Comparison of ENCODE assay signal across 8 mouse cellular contexts in genomic region chr15:78900585-78901421, GRCm38 (mm10). TPM values are rescaled to one million over a fixed set of nuclear protein-coding genes. Genes with fewer than 3 reads are reported as not detected.
DNase-seq lines count a peak whose midpoint lies in the region; ATAC-seq and TF ChIP-seq lines count a peak whose summit lies in the region.

No protein-coding gene starts in this region.

- no peak overlapping the region for H3K27ac ChIP-seq in ES-E14 (ENCODE audit: insufficient read depth, low read depth, low read length, poor library complexity, severe bottlenecking)
- H3K27ac ChIP-seq in heart, postnatal 0 days (ENCODE audit: low read depth) = peak overlapping the region; percentile 73
- peak overlapping the region; percentile 62 for H3K27ac ChIP-seq in lung, postnatal 0 days (ENCODE audit: low read length)

- H3K9me3 ChIP-seq in ES-E14 (ENCODE audit: control insufficient read depth, insufficient read depth, low read depth, low read length) = no peaks in the 10 kb centered on the region
- no peaks in the 10 kb centered on the region for H3K9me3 ChIP-seq in heart, postnatal 0 days (replicated peaks; ENCODE audit: control insufficient read depth, low read length)
- H3K9me3 ChIP-seq in lung, postnatal 0 days (ENCODE audit: low read length) = no peaks in the 10 kb centered on the region

- DNase-seq in heart, adult 11 months = peak; percentile 96
- no peak for DNase-seq in heart, adult 9 months (ENCODE audit: low spot score in 2 of 2)
- no peak for DNase-seq in ES-E14 (ENCODE audit: low read depth, low spot score)
- DNase-seq in heart, postnatal 0 days (ENCODE audit: low spot score) = peak; percentile 12
- DNase-seq in lung, postnatal 0 days (ENCODE audit: low spot score) = peak; percentile 60
- no peak for DNase-seq in adrenal gland, postnatal 25 days
- DNase-seq in adrenal gland, adult 18-20 months (ENCODE audit: low spot score in 2 of 2) = no peak
- DNase-seq in thymus, postnatal 10 days (ENCODE audit: low spot score in 2 of 2) = no peak

- peak overlapping the region; percentile 6; the same call in 1 of the 2 replicates for H3K9ac ChIP-seq in ES-E14 (ENCODE audit: insufficient read depth, low read depth, low read length, poor library complexity, severe bottlenecking)
- H3K9ac ChIP-seq in heart, postnatal 0 days (replicated peaks; ENCODE audit: low read depth, low read length) = peak overlapping the region; percentile 78
- peak overlapping the region; percentile 58; the same call in 1 of the 2 replicates for H3K9ac ChIP-seq in lung, postnatal 0 days (replicated peaks; ENCODE audit: low read depth)

- peaks cover 16% of the 10 kb centered on the region for H3K36me3 ChIP-seq in ES-E14 (ENCODE audit: control insufficient read depth, insufficient read depth, low read length, poor library complexity, severe bottlenecking)
- H3K36me3 ChIP-seq in heart, postnatal 0 days (replicated peaks; ENCODE audit: control insufficient read depth, insufficient read depth, low read length) = peaks cover 15% of the 10 kb centered on the region; the same call in 1 of the 2 replicates
- peaks cover 13% of the 10 kb centered on the region; the same call in 1 of the 2 replicates for H3K36me3 ChIP-seq in lung, postnatal 0 days (ENCODE audit: insufficient read depth, low read length)

- peak overlapping the region; percentile 81 to 82 for H3K4me3 ChIP-seq in ES-E14 (ENCODE audit: insufficient read depth in 1 of 2, low read depth in 1 of 2, low read length in 2 of 2, poor library complexity in 1 of 2, severe bottlenecking in 1 of 2)
- peak overlapping the region; percentile 74 for H3K4me3 ChIP-seq in heart, postnatal 0 days (ENCODE audit: low read depth, low read length)
- peak overlapping the region; percentile 69 for H3K4me3 ChIP-seq in lung, postnatal 0 days (ENCODE audit: low read depth, low read length)

- in situ Hi-C loops in ES-E14 (cut with MboI; ENCODE audit: low sequenced_read_pairs in 2 of 2, unreplicated experiment in 2 of 2) = no loop called here

- WGBS in heart, postnatal 0 days = 23% methylated on average over 18 of the region's 18 CpGs
- 15% methylated on average over 18 of the region's 18 CpGs for WGBS in lung, postnatal 0 days

- H3K4me2 ChIP-seq in heart, postnatal 0 days (ENCODE audit: low read depth, low read length) = peak overlapping the region; percentile 95
- H3K4me2 ChIP-seq in lung, postnatal 0 days (replicated peaks; ENCODE audit: low read depth, low read length) = peak overlapping the region; percentile 91

- ATAC-seq in heart, postnatal 0 days (ENCODE audit: insufficient read depth, low read depth) = no peak
- ATAC-seq in lung, postnatal 0 days = peak; percentile 52

- no peak for TF ChIP-seq CTCF in heart, postnatal 0 days (IDR thresholded peaks at IDR 0.05; ENCODE audit: low read depth)
- TF ChIP-seq CTCF in lung, postnatal 0 days (IDR thresholded peaks at IDR 0.05) = no peak

- H3K4me1 ChIP-seq in ES-E14 (ENCODE audit: control insufficient read depth in 2 of 2, insufficient read depth in 2 of 2, low read length in 2 of 2, poor library complexity in 1 of 2) = peaks cover 10 to 32% of the 10 kb centered on the region in 2 experiments; a peak in 3 of 4 replicates
- H3K4me1 ChIP-seq in heart, postnatal 0 days (ENCODE audit: control insufficient read depth, insufficient read depth) = peaks cover 23% of the 10 kb centered on the region
- H3K4me1 ChIP-seq in lung, postnatal 0 days (ENCODE audit: insufficient read depth, low read depth, low read length) = peaks cover 23% of the 10 kb centered on the region

- TF ChIP-seq EP300 in heart, postnatal 0 days (IDR thresholded peaks at IDR 0.05; ENCODE audit: low read depth) = no peak
- no peak for TF ChIP-seq EP300 in lung, postnatal 0 days (IDR thresholded peaks at IDR 0.05)

- H3K27me3 ChIP-seq in heart, postnatal 0 days (ENCODE audit: control insufficient read depth, insufficient read depth, low read length) = no peaks in the 10 kb centered on the region
- no peaks in the 10 kb centered on the region for H3K27me3 ChIP-seq in lung, postnatal 0 days (replicated peaks; ENCODE audit: insufficient read depth, low read length)

TF ChIP-seq in ES-E14, 5 proteins besides CTCF, POLR2A, EP300 and RAD21:
- TF ChIP-seq ZNF384 (IDR thresholded peaks at IDR 0.05; ENCODE audit: low read depth, low read length) = no peak
- TF ChIP-seq HCFC1 (IDR thresholded peaks at IDR 0.05; ENCODE audit: borderline replicate concordance, insufficient read depth, low read length) = no peak
- TF ChIP-seq MAFK (IDR thresholded peaks at IDR 0.05; ENCODE audit: insufficient read depth, low read depth, low read length) = no peak
- TF ChIP-seq ZC3H11A (IDR thresholded peaks at IDR 0.05; ENCODE audit: borderline replicate concordance, low read depth, low read length) = no peak
- TF ChIP-seq CHD2 (IDR thresholded peaks at IDR 0.05; ENCODE audit: low read depth, low read length) = no peak

RNA-seq across cellular contexts. Expression of gene Sh3bp1, which starts 1.2 kb away (rescaled TPM):
- total RNA-seq in ES-E14 (2012; rRNA removed) = 10.5 and 17.3 TPM in 2 replicates
- 9.8 and 11.7 TPM in 2 replicates for total RNA-seq in heart, postnatal 0 days (2014; rRNA removed; ENCODE audit: low replicate concordance)
- polyA plus RNA-seq in heart, postnatal 0 days (2015; fragmentation: Nextera tagmentation; extraction: Ambion mirVana) = 6.4 and 7.0 TPM in 2 replicates
- 12.7 and 12.8 TPM in 2 replicates for polyA plus RNA-seq in lung, postnatal 0 days (2015; fragmentation: Nextera tagmentation; extraction: Ambion mirVana)
- 6.1 and 8.8 TPM in 2 replicates for total RNA-seq in adrenal gland, postnatal 25 days (2021)
- total RNA-seq in adrenal gland, adult 18-20 months (2021) = 1 to 10 TPM; 4.1 to 6.5 TPM

RNA-seq across cellular contexts. Expression of gene Gm49510, which starts 1.3 kb away (rescaled TPM):
- total RNA-seq in ES-E14 (2012; rRNA removed) = 0.11 TPM in 1 of 2 replicates, not detected in the other
- 0.73 TPM in 1 of 2 replicates, not detected in the other for total RNA-seq in heart, postnatal 0 days (2014; rRNA removed; ENCODE audit: low replicate concordance)
- polyA plus RNA-seq in heart, postnatal 0 days (2015; fragmentation: Nextera tagmentation; extraction: Ambion mirVana) = 0.08 and 0.18 TPM in 2 replicates
- 0.10 and 0.42 TPM in 2 replicates for polyA plus RNA-seq in lung, postnatal 0 days (2015; fragmentation: Nextera tagmentation; extraction: Ambion mirVana)
- total RNA-seq in adrenal gland, postnatal 25 days (2021) = not detected in 2 replicates
- total RNA-seq in adrenal gland, adult 18-20 months (2021) = not detected

RNA-seq across cellular contexts. Expression of gene Pdxp, which starts 12.9 kb away (rescaled TPM):
- total RNA-seq in ES-E14 (2012; rRNA removed) = 15.8 and 19.7 TPM in 2 replicates
- 25.8 and 46.0 TPM in 2 replicates for total RNA-seq in heart, postnatal 0 days (2014; rRNA removed; ENCODE audit: low replicate concordance)
- 7.7 and 8.3 TPM in 2 replicates for polyA plus RNA-seq in heart, postnatal 0 days (2015; fragmentation: Nextera tagmentation; extraction: Ambion mirVana)
- polyA plus RNA-seq in lung, postnatal 0 days (2015; fragmentation: Nextera tagmentation; extraction: Ambion mirVana) = 1.8 and 1.9 TPM in 2 replicates
- total RNA-seq in adrenal gland, postnatal 25 days (2021) = 5.0 and 6.0 TPM in 2 replicates
- total RNA-seq in adrenal gland, adult 18-20 months (2021) = 1 to 10 TPM; 3.1 to 5.4 TPM

RNA-seq across cellular contexts. Expression of gene Gga1, which starts 23.8 kb away (rescaled TPM):
- total RNA-seq in ES-E14 (2012; rRNA removed) = 18.4 and 23.3 TPM in 2 replicates
- 32.4 and 40.5 TPM in 2 replicates for total RNA-seq in heart, postnatal 0 days (2014; rRNA removed; ENCODE audit: low replicate concordance)
- polyA plus RNA-seq in heart, postnatal 0 days (2015; fragmentation: Nextera tagmentation; extraction: Ambion mirVana) = 30.1 and 32.4 TPM in 2 replicates
- 49.7 and 51.5 TPM in 2 replicates for polyA plus RNA-seq in lung, postnatal 0 days (2015; fragmentation: Nextera tagmentation; extraction: Ambion mirVana)
- 58.1 and 61.5 TPM in 2 replicates for total RNA-seq in adrenal gland, postnatal 25 days (2021)
- 10 to 100 TPM; 55.2 to 57.2 TPM for total RNA-seq in adrenal gland, adult 18-20 months (2021)

RNA-seq across cellular contexts. Expression of gene Lgals1, which starts 25.7 kb away (rescaled TPM):
- total RNA-seq in ES-E14 (2012; rRNA removed) = 541 and 1,081 TPM in 2 replicates
- total RNA-seq in heart, postnatal 0 days (2014; rRNA removed; ENCODE audit: low replicate concordance) = 460 and 709 TPM in 2 replicates
- 800 and 870 TPM in 2 replicates for polyA plus RNA-seq in heart, postnatal 0 days (2015; fragmentation: Nextera tagmentation; extraction: Ambion mirVana)
- 655 and 726 TPM in 2 replicates for polyA plus RNA-seq in lung, postnatal 0 days (2015; fragmentation: Nextera tagmentation; extraction: Ambion mirVana)
- 273 and 304 TPM in 2 replicates for total RNA-seq in adrenal gland, postnatal 25 days (2021)
- total RNA-seq in adrenal gland, adult 18-20 months (2021) = 100 to 1,000 TPM; 300 to 824 TPM

Comparison
In these comparisons a context has a peak if more than half of its experiments do, and no peak if none do; other contexts are left out.
1. DNase-seq: peak in heart, adult 11 months (single experiment), heart, postnatal 0 days (single experiment) and lung, postnatal 0 days (single experiment); none in heart, adult 9 months (0 of 2), ES-E14 (single experiment), adrenal gland, postnatal 25 days (single experiment), adrenal gland, adult 18-20 months (0 of 2) and thymus, postnatal 10 days (0 of 2).
2. H3K9ac ChIP-seq: peak in every context shown above with its lines; median percentile 78 in heart, postnatal 0 days; 58 in lung, postnatal 0 days; 6 in ES-E14.
3. Peak in every context shown above with its lines, with median percentiles within 50 percentile points of each other: H3K4me3 ChIP-seq.